Mouse (Mus musculus) spleen, adult 2 months (tissue): ENCODE data around the gene Srms.

Source experiments
- CTCF ChIP-seq: fragments of 200-500 bp; IDR thresholded peaks from 2 replicates; pipeline ENCODE4 v1.5.1; 2011; ENCODE audit warnings: mild to moderate bottlenecking, inconsistent platforms; ENCODE audit not compliant: insufficient read depth, insufficient read length, insufficient replicate concordance; ENCODE audit errors: extremely low read depth
- POLR2A ChIP-seq: fragments of 200-500 bp; IDR thresholded peaks from 2 replicates; pipeline ENCODE4 v1.6.1; 2011; ENCODE audit warnings: low read depth, low read length, inconsistent platforms

- TF ChIP-seq CTCF (no peak), POLR2A (no peak)
Measured at GRCm38 (mm10) chr2:181206118-181206517, 6.9 kb downstream of the Srms start.
